Mouse (Mus musculus) left cerebral cortex, adult 2 months (tissue): ENCODE data around the gene Ugt1a7c. TPM values are rescaled to one million over a fixed set of nuclear protein-coding genes. Genes with fewer than 3 reads are reported as not detected.

Source experiments
- DNase-seq, 2 experiments: peaks; one replicate each; pipeline ENCODE4 v3.0.0; 2021 to 2022; ENCODE audit warnings: low spot score in 2 of 2, mixed read lengths in 1 of 2; ENCODE audit errors: extremely low spot score in 1 of 2
- H3K27ac ChIP-seq: fragments of 200-600 bp; 2 replicates; pipeline ENCODE4 v1.8.1; 2022
- H3K4me3 ChIP-seq: fragments of 200-600 bp; 2 replicates; pipeline ENCODE4 v1.8.1; 2022
- CTCF ChIP-seq: fragments of 200-600 bp; IDR thresholded peaks from 2 replicates; pipeline ENCODE4 v1.8.1; 2022; ENCODE audit warnings: antibody characterized with exemption, mild to moderate bottlenecking, moderate library complexity
- intact Hi-C: fragments of 180-260 bp; cut with DNase I; formaldehyde crosslinking; loops from one replicate; pipeline ENCODE4 v1.15.1; 2025
- total RNA-seq, 2 experiments: library from RNA; stranded (reverse); gene quantifications; 2 replicates each; pipeline ENCODE4 v1.2.3; 2021

Gene Ugt1a7c
- total RNA-seq, 2 experiments from 2014 or later, result 0.54 to 0.82 TPM

DNA sequence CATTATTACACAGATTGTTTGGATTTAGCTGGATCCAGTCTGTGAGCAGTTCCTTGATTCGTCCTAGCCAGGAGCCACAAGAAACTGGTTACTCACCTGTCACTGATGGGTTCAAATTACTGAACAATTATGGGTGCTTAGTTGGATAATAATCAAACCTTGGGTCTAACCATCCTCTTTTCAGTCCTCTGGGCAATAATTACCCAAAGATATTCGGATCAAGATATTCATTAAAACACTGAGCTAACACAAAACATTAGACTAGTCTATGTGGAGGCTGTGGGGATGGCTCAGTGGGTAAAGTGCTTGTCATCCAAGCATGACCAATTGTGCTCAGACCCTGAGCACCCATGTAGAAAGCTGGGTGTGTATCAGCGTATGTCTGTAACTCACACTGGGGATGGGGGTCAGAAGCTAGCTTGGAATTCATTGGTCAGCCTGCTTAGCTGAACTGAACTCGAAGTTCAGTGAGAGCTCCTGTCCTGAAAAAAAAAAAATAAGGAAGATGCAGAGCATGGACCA is 141.1 kb downstream of the Ugt1a7c start:
- DNase-seq, result no peak
- intact Hi-C loops, result no loop called here
- TF ChIP-seq CTCF, result no peak
- no peak overlapping the region for H3K4me3 ChIP-seq
- no peak overlapping the region for H3K27ac ChIP-seq

DNA sequence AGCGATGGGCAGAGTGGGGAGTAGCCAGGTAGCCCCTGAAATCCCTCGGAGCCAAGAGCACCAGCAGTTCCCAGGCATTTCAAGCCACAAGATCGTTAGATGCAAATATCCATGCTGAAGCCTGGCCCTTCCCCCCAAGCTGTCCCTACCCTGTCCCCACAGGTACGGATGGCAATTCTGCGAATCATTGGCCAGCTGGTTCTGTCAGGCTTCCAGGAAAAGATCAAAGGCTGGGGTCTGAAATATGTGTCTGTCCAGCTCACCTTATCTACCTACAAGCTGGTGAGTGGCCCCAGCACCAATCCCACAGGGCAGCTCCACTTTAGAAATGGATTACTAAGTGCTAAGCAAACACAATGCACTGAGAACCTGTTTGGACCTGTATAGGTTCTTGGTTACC is 142.4 kb downstream of the Ugt1a7c start:
- H3K4me3 ChIP-seq, result no peak overlapping the region
- DNase-seq, result no peak
- TF ChIP-seq CTCF, result no peak
- intact Hi-C loops, result no loop called here
- no peak overlapping the region for H3K27ac ChIP-seq

GRCm38 (mm10) chr1:88238771-88239170 is 143.9 kb downstream of the Ugt1a7c start:
- DNase-seq, result no peak
- no peak overlapping the region for H3K4me3 ChIP-seq
- intact Hi-C loops, result no loop called here
- no peak overlapping the region for H3K27ac ChIP-seq
- no peak for TF ChIP-seq CTCF

DNA sequence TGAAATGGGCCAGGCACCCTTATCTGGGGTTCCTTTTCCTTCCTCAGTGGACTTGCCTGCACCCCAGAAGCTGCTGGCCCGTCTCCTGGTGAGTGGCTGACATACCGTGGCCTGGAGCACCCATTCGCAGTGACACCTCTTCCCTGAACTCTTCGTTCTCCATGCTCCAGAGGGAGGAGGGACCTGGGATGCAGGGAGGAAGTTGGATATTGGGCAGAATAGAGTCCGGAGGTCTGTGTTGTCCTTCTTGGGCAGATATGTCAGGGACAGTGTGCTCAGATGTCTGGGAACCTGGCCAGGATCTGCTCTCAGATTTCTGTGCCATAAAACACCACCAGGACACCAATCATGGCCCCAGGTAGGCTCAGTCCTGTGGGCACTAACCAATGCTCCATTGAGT is 145.2 kb downstream of the Ugt1a7c start:
- DNase-seq, result no peak
- Histone ChIP-seq H3K27ac (no peak overlapping the region), H3K4me3 (no peak overlapping the region)
- intact Hi-C loops, result no loop called here
- TF ChIP-seq CTCF, result no peak

DNA sequence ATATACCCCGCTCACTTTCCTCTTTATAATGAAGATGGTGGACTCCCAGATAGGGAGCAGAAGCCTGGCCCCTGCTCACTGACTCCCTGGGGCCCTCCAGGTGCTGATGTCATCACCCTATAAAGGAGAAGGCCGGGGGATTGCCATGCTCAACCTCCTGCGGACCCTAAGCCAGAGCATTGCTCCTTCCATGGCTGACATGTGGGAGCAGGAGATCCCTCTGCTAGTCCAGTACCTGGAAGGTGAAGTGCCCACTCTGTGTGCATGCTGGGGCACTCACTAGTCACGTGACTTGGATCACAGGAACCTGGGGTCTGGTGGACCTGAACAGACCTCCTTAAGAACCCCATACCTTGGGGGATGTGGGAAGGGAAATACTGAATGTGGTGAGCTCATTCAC is 145.7 kb downstream of the Ugt1a7c start:
- Histone ChIP-seq H3K4me3 (no peak overlapping the region), H3K27ac (no peak overlapping the region)
- intact Hi-C loops, result no loop called here
- no peak for TF ChIP-seq CTCF
- no peak for DNase-seq

- intact Hi-C loops, result no loop called here
- TF ChIP-seq CTCF, result no peak
- Histone ChIP-seq H3K27ac (no peak overlapping the region), H3K4me3 (no peak overlapping the region)
- no peak for DNase-seq
These were observed 149.0 kb downstream of the Ugt1a7c start for GRCm38 (mm10) chr1:88243861-88244260.

DNA sequence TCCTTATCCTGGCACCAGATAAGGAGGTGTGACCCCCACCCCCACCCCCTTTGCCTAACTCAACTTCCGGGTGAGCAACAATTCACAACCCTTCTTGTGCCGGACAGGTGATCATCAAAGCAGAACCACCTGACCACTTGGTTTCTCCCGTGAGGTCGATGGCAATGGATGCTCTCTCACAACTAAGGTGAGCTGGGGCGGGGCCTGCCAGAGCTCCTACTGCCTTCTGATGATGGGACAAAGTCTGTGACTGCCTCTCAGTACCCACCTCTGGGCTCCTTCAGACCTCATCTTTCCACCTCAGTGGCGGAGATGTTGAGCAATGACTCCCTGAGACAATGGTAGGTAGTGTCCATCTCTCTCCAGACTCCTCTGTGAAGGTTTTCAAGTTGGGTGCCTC is 151.0 kb downstream of the Ugt1a7c start:
- Histone ChIP-seq H3K4me3 (no peak overlapping the region), H3K27ac (no peak overlapping the region)
- TF ChIP-seq CTCF, result no peak
- no peak for DNase-seq
- intact Hi-C loops, result no loop called here

DNA sequence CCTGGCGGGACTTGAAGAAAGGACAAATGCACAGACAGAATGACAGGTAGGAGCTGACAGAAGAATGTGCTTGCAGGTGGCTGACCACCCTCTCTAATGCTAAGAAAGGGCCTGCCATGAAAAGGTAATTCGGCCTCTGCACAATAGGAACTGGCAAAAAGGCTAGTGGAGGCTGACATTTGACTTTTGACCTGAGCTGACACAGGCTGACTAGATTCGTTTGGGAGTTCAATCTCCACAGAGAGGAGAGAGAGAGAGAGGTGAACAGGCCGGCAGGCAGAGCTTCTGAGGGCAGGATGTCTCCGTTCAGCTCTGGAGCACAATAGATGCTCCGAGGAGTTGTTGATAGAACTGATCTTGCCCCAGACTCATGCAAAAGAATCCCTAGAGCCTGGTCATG is 151.5 kb downstream of the Ugt1a7c start:
- no peak for DNase-seq
- TF ChIP-seq CTCF, result no peak
- no peak overlapping the region for H3K27ac ChIP-seq
- intact Hi-C loops, result no loop called here
- no peak overlapping the region for H3K4me3 ChIP-seq

DNA sequence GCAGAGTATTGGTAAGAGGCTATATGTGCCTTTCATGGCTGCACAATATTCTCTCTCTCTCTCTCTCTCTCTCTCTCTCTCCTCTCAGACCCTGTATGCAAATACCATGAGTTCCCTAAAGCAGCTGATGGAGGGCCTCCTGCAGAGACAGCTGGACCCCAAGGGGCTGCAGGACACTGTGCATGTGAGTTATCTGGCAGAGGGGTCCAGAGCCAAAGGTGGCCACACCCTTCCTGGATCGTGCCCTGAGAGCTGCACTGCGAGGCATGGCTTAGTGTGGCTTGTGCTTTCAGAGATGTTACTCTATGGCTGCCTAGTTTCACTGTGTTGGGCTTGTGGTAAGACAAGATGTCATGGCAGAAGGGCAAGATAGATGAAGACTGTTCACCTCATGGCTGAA is 152.8 kb downstream of the Ugt1a7c start:
- no peak for DNase-seq
- Histone ChIP-seq H3K27ac (no peak overlapping the region), H3K4me3 (no peak overlapping the region)
- TF ChIP-seq CTCF, result no peak
- intact Hi-C loops, result no loop called here

DNA sequence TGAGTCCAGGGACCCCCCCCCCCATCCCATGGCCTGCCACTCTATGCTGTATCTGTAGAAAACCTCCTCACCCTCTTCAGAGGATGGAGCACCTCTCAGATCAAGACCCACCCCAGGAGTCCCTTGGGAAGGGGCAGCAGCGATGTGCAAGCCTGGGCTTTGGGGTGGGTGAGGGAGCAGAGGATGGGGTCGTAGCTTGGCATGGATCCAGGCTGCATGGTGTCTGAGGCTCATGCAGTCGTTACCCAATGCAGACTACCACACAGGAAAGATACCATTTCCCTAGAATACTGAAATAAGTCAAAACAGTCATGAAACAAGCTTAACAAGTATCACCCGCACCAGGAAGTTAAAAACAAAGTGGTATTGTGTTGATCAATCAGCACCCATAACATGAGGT is 153.8 kb downstream of the Ugt1a7c start:
- TF ChIP-seq CTCF, result no peak
- Histone ChIP-seq H3K4me3 (no peak overlapping the region), H3K27ac (no peak overlapping the region)
- intact Hi-C loops, result no loop called here
- no peak for DNase-seq

DNA sequence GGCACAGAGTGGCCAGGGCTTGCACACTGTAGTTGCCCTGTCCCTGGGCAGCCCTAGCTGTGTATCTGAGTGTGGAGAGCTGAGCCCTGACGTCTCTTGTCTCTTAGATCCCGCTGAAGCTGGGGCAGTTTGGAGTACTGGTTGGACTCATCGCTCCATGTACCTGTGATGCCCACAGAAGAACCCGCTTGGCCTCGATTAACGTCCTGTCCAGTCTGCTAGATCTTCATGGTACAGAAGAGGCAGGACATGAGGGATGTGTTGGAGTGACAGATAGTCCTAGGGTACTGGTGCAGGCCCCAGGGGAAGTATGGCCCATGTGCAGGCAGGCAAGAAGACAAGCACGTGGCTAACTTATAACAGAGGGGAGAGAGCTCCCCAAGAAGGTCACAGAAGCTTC is 154.7 kb downstream of the Ugt1a7c start:
- no peak for TF ChIP-seq CTCF
- intact Hi-C loops, result no loop called here

GRCm38 (mm10) chr1:88250023-88250422 is 155.2 kb downstream of the Ugt1a7c start:
- no peak overlapping the region for H3K27ac ChIP-seq
- no peak for TF ChIP-seq CTCF
- no peak for DNase-seq
- no peak overlapping the region for H3K4me3 ChIP-seq
- intact Hi-C loops, result no loop called here

More for the DNA sequence above, 154.7 kb downstream of the Ugt1a7c start:
- no peak for DNase-seq
- Histone ChIP-seq H3K27ac (no peak overlapping the region), H3K4me3 (no peak overlapping the region)

GRCm38 (mm10) chr1:88253106-88253505 is 158.2 kb downstream of the Ugt1a7c start:
- H3K4me3 ChIP-seq, result no peak overlapping the region
- intact Hi-C loops, result no loop called here
- no peak overlapping the region for H3K27ac ChIP-seq
- TF ChIP-seq CTCF, result no peak
- DNase-seq, result no peak

GRCm38 (mm10) chr1:88253540-88253939 is 158.7 kb downstream of the Ugt1a7c start:
- no peak for TF ChIP-seq CTCF
- Histone ChIP-seq H3K4me3 (no peak overlapping the region), H3K27ac (no peak overlapping the region)
- no peak for DNase-seq
- intact Hi-C loops, result no loop called here
